Mouse (Mus musculus) testis, postnatal 14 days (tissue): ENCODE results near the gene Opn4.

Experiments
- DNase-seq: peaks from one replicate; pipeline ENCODE4 v3.0.0; 2021; ENCODE audit warnings: low spot score

Gene Opn4

DNA sequence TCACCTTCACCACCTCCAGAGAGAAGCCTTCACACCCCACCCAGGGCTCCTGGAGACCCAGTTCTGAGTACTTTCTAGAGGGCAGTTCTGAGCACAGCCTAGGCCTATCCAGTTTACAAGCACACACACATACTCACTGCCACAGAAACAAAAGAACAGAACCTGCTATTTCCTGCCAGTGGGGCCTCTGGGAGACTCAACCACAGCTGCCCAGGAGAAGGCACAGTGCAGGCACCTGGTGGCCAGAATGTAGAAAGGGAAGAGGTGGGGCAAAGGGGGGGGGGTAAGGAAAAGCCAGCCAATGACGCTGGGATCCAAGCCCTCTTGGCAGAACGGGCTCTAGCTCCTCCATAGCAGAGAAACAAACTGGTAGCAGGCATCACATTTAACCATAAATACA is 37.5 kb downstream of the Opn4 start:
- no peak for DNase-seq

DNA sequence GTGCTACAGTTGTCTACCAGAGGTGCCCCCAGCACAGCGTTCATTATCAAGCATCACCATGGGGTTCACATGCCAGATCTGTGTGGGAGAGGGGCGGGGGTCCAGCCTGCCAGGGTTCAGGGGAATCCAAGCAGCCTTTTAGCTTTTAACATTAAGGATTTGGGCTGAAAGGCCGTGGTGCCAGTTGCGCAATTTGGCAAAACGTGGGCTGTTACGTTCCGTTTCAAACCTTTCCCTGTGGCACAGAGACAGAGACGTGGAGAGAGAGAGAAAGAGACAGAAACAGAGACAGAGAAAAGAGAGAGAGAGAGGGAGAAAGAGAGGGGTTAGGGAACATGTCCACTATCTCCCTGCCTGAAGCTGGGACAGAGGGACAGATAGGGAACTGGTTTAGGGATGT is 38.3 kb downstream of the Opn4 start:
- no peak for DNase-seq

DNA sequence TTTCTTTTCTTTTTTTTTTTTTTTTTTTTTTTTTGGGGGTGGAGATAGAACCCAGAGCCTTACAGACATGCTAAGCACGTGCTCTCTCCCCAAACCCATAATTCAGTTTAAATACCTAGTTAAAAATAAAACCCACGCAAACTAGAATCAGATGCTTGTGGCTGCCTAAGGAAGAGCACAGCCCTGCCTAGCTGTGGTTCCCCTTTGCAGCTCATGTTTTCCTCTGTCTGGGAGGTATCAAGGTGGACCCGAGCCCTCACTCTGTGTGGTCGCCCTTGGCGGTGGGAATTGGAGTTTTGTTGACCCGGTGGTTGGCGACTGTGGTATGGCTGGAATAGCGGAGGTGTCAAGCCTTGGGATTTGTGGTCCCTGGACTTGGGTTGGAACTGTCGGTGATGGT is 41.0 kb downstream of the Opn4 start:
- no peak for DNase-seq

DNA sequence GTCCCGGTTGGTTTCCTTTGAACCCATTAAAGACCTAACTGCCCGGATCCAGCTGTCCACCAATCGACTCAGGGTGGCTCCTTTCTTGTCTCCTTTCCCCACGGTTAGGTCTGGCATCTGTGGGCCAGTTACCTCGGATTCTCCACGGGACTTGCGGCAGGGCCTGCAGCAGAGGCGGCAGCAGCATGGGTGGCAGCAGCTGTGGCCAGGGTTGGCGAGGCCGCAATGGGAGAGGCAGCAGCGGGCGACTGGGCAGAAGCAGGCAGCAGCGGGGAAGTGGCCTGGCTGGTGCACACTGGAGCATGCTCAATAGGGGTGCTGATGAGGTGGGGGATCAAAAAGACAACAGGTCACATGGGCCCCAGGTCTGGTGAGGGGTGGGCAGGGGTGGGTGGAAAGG is 44.7 kb downstream of the Opn4 start:
- DNase-seq, result no peak

DNA sequence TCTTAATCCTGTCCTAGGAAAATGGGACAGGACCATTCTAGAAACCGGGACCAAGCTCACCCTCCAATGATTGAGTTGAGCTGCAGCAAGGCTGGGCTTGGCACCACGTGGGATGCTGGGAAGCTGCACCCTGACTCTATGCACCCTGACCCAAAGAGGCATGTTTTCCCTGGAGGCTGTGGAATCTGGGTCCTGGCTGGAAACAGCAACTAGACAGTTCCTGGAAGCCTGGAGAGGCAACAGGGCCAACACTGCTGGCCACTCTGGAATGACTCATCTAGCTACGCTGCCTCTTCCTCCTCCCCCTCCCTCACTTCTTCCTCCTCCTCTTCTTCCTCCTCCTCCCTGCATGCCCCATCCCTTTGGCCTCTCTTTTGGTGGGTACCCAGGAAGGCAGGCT is 45.9 kb downstream of the Opn4 start:
- no peak for DNase-seq

DNA sequence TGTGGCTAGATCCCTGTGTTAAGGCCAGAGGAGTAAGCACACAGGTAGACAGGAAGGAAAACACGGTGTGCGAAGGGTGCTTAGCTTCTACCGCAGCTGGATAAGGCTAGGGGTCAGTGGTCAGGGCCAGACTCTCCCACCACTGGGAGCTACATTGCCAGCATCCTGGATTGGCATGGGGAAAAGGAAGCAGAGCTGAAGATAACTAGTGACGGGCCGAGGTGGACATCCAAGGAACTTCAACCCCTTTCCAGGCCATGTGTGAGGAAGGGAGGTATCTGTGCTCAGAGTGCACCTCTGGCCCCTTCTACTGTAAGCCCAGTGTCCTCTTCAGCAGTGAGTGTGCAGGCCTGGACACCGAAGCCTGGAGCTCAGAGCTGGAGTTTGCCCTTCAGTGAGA is 46.5 kb downstream of the Opn4 start:
- no peak for DNase-seq

DNA sequence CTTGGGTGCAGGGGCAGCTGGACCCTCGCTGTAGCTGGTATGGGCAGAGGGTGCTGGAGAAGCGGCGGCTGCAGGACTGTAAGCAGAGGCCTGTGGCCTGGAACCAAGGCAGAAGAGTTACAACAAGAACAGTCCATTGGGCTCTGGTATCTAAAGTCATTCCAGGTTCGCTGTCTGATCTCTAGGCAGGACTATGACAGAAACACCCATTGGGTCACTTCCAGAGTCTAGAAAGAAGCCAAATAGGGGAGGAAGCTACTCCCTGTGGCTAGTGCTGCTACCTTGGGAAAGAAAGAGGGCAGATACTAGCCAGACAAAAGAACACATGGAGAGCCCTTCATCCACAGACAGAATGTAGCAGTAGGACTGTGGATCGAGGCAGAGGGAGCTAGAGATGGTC is 47.7 kb downstream of the Opn4 start:
- no peak for DNase-seq

DNA sequence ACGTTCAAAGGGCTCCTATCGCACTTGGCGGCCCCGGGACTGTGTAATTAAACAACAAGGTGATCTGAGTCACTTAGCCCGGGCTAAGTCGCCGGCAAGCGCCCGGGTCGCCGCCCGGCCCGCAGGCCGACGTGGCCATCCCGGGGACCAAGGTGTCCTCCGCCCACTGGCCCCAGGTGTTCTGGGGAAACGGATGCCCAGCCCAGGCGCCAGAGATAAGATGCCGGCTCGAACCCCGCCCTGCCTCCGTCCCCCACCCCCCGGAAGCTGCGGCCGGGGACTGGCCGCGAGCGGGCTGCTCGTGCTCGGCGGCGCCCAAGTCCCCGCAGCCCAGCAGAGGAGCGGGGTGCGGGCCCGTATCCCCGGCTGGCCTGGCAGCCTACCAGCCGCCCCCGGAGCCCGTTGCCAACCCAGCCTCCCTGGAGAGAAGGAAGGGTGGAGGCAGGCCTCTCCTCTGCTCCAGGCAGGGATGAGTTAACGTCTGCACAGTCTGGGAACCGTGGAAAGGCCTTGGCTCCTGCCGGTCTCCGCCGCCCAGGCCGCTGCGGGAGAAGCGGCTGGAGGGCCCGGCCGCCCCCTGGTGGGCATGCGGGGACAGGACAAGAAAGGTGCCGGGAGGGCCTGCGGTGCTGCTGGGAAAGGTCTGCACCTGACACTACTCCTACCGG is 50.8 kb downstream of the Opn4 start:
- peak; percentile 83 for DNase-seq

DNA sequence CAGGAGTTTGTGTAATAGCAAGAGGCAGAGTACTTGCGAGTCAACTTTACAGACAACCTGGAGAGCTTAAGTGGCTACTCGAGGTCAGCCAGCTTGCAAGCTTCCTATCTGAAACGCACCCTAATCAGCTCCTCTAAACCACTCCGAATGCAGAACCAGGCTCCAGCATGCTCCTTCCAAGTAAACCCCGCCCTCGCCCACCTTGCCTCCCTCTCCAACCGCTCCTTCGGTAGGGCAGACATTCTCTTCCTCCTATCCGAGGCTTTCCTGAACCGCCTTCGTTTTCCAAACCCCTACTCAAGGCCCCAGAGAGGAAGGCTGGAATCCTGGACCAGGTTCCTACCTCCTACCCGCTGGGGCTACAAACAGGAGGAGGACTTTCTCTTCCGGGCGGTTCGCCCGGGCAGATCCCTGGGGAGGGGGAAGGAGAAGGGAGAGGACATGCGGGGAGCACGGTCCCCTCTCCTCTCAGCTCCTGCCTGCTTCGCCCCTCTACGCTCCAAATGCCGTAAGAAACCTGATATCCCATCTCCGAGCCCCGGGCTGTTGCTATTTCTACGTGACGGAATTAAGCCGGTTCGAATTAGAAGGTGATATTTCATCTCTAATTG is 51.4 kb downstream of the Opn4 start:
- DNase-seq, result peak; percentile 66

GRCm38 (mm10) chr14:34544545-34544944 is 55.4 kb downstream of the Opn4 start:
- no peak for DNase-seq

DNA sequence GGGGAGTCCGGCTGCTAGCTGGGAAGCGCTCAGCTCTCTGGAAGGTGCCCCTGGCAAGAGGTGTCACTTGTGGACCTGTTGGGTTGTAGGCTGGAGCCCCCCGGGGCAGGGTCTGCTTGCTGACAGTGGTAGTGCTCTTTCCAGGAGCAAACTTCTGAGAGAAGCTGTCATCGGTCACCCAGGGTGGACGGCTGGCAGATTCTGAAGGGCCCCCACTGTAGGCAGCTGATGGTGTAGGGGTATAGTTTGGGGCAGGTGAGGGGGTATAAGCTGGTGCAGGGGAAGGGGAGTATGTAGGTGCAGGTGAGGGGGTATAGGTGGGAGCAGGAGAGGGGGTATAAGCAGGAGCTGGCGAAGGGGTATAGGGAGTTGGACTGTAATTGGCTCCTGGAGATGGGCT is 55.9 kb downstream of the Opn4 start:
- DNase-seq, result no peak

DNA sequence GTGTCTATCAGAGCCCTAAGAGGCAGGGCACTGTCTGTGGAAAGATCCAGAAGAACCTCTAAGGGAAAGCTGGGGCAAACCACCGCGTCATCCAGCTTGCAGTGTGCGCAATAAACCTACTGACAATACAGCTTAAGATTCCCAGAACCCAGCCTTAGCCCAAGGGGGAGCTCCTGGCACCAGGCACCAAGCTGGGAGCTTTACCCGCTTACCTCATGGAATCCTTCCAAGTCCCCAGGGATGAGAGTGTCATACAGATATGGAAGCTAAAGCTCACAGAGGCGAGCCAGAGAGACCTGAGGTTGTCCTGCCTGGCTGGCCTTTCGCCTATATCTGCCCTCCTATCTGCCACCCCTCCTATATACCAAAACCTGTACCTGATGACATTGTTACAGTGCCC is 56.3 kb downstream of the Opn4 start:
- no peak for DNase-seq

DNA sequence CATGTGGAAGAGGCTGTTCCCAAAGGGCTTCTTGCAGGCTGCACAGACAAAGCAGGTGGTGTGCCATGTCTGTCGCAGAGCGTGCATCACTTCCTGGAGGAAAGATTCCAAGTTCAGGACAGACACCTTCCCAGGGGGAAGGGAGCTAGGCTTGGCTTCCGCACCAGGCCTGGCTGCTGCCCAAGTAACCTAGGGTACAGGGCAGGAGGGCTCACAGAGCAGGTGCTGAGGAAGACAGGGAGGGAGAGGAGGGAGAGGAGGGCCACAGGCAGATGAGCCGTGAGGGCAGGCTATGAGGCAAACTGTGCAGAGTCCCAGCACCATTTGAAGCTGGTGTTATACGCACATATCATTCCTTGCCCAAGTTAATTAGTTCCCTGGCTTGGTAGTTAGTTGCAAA is 58.0 kb downstream of the Opn4 start:
- no peak for DNase-seq

- DNase-seq, result peak; percentile 66
Measured at GRCm38 (mm10) chr14:34540685-34541162, 59.2 kb downstream of the Opn4 start.
